Mouse (Mus musculus) cerebellum, postnatal 10 days (tissue): Measurements from ENCODE around the gene Spcs2.
"Not testable (repeated sequence)": the region's sequence is repeated elsewhere in the genome, so short reads cannot be mapped to it uniquely, and the experiment has no call there.

Source experiments
- DNase-seq, 2 experiments: peaks; one replicate each; pipeline ENCODE4 v3.0.0; 2021; ENCODE audit warnings: mixed read lengths in 2 of 2

Spcs2 gene

GRCm38 (mm10) chr7:99822426-99822825 lies 40.8 kb downstream of the Spcs2 start:
- DNase-seq = no peak

- no peak for DNase-seq
Measured at GRCm38 (mm10) chr7:99821953-99822352, 41.3 kb downstream of the Spcs2 start.

- not testable (repeated sequence) for DNase-seq
Measured at GRCm38 (mm10) chr7:99818181-99818725, 45.0 kb downstream of the Spcs2 start.

GRCm38 (mm10) chr7:99813394-99813793 lies 49.9 kb downstream of the Spcs2 start:
- DNase-seq = peak; percentile 58 to 62

GRCm38 (mm10) chr7:99811661-99812060 lies 51.6 kb downstream of the Spcs2 start:
- DNase-seq = no peak

- DNase-seq = no peak
Measured at GRCm38 (mm10) chr7:99810814-99811213, 52.4 kb downstream of the Spcs2 start.

GRCm38 (mm10) chr7:99807043-99807442 lies 56.2 kb downstream of the Spcs2 start:
- DNase-seq = not testable (repeated sequence)

- no peak for DNase-seq
Measured at GRCm38 (mm10) chr7:99805340-99805739, 57.9 kb downstream of the Spcs2 start.

GRCm38 (mm10) chr7:99804033-99804432 lies 59.2 kb downstream of the Spcs2 start:
- DNase-seq = not testable (repeated sequence)

GRCm38 (mm10) chr7:99803535-99803934 lies 59.7 kb downstream of the Spcs2 start:
- no peak for DNase-seq

- DNase-seq = no peak
Measured at GRCm38 (mm10) chr7:99799118-99799517, 64.1 kb downstream of the Spcs2 start.

- DNase-seq = peak; percentile 86 to 94
Measured at GRCm38 (mm10) chr7:99797911-99798647, 65.2 kb downstream of the Spcs2 start.

GRCm38 (mm10) chr7:99797261-99797660 lies 66.0 kb downstream of the Spcs2 start:
- no peak for DNase-seq

- DNase-seq = no peak
Measured at GRCm38 (mm10) chr7:99796471-99796870, 66.8 kb downstream of the Spcs2 start.

GRCm38 (mm10) chr7:99795192-99795981 lies 67.9 kb downstream of the Spcs2 start:
- DNase-seq = peak; percentile 47 to 48

GRCm38 (mm10) chr7:99794096-99794495 lies 69.2 kb downstream of the Spcs2 start:
- DNase-seq = no peak

- DNase-seq = no peak
Measured at GRCm38 (mm10) chr7:99790816-99791215, 72.4 kb downstream of the Spcs2 start.

GRCm38 (mm10) chr7:99788563-99788962 lies 74.7 kb downstream of the Spcs2 start:
- no peak for DNase-seq

- DNase-seq = no peak
Measured at GRCm38 (mm10) chr7:99787935-99788334, 75.3 kb downstream of the Spcs2 start.
